Comparison of ENCODE assay signal across 8 mouse cellular contexts in the genomic region with DNA sequence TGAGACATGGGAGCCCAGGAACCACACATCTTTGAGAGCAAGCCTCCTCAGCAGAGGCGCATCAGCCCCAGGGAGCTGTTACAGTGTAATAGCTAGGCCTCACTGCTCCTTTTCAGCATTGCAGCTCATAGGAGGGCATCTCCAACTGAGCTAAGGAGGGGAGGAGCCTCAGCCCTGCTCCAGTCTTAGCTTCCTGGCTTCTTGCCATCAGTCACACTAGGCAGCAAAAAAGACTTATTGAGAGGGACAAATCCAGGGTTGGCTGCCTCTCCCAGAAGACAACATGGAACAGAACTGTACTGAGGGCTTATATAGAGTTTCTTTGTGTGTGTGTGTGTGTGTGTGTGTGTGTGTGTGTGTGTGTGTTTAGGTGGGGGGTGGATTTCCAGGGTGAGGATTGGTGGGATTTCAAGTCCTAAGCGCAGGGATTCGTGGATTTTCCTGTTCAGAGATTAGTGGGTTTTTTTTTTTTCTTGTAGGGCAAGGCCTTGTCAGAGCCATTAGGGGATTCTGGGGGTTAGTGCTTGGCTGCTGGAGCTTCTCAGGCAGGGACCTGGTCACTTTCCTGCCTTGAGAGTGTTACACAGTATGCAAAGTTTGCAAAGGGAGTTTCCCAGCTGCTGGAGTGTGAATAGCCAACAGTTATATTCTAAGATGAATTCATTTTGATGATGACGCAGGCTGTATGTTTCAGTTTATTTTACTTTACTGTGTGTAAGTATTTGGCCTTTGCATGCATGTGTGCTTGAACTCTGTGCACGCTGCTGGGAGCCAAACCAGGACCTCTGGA. TPM values are rescaled to one million over a fixed set of nuclear protein-coding genes. Genes with fewer than 3 reads are reported as not detected.
DNase-seq lines count a peak whose midpoint lies in the region; ATAC-seq and TF ChIP-seq lines count a peak whose summit lies in the region.

No protein-coding gene starts in this region.

- no peaks in the 10 kb centered on the region for H3K9me3 ChIP-seq in lung, embryonic 15.5 days

- no peak for TF ChIP-seq POLR2A in brain, embryonic 14.5 days (IDR thresholded peaks at IDR 0.05; ENCODE audit: borderline replicate concordance, extremely low read depth, insufficient read depth, insufficient read length, poor library complexity, severe bottlenecking)

- H3K4me2 ChIP-seq in lung, embryonic 15.5 days = no peak overlapping the region

- no peak overlapping the region for H3K4me3 ChIP-seq in lung, embryonic 15.5 days

- 50% methylated on average over 5 of the region's 5 CpGs for WGBS in lung, embryonic 15.5 days

- no peaks in the 10 kb centered on the region for H3K36me3 ChIP-seq in lung, embryonic 15.5 days

- peak overlapping the region; percentile 57 for H3K27ac ChIP-seq in lung, embryonic 15.5 days

- peak; percentile 20 for DNase-seq in retina, adult 2 months (ENCODE audit: low read depth, low spot score)
- no peak for DNase-seq in retina, embryonic 14.5 days (ENCODE audit: low spot score)
- peak; percentile 95 for DNase-seq in brain, embryonic 14.5 days (ENCODE audit: low read depth)
- DNase-seq in heart, adult 18-20 months = peak; percentile 53 to 61
- DNase-seq in kidney, adult 8-10 months = peak; percentile 36 to 48
- DNase-seq in right cerebral cortex, postnatal 4 days = peak; percentile 11
- no peak for DNase-seq in urinary bladder, adult 2 months (ENCODE audit: low spot score)

- peaks cover 9% of the 10 kb centered on the region for H3K4me1 ChIP-seq in lung, embryonic 15.5 days

- peak; percentile 92; the same call in 1 of the 2 replicates for ATAC-seq in lung, embryonic 15.5 days (ENCODE audit: borderline replicate concordance, extremely low read depth, low FRiP score, low TSS enrichment)

- no peak overlapping the region for H3K9ac ChIP-seq in lung, embryonic 15.5 days

- H3K27me3 ChIP-seq in lung, embryonic 15.5 days = no peaks in the 10 kb centered on the region

- no peak for TF ChIP-seq CTCF in brain, embryonic 14.5 days (IDR thresholded peaks at IDR 0.05; ENCODE audit: borderline replicate concordance, extremely low read depth, insufficient read depth, insufficient read length)

RNA-seq across cellular contexts. Expression of gene Trim24, which starts 25.2 kb away (rescaled TPM):
- 59.4 and 77.4 TPM in 2 replicates for polyA plus RNA-seq in brain, embryonic 14.5 days (2012; rRNA removed)
- 10 to 100 TPM; 31.4 to 32.3 TPM for total RNA-seq in heart, adult 18-20 months (2021)
- polyA plus RNA-seq in lung, embryonic 15.5 days (2015; fragmentation: Nextera tagmentation; extraction: Ambion mirVana) = 9.9 and 11.1 TPM in 2 replicates
- 18.6 and 22.9 TPM in 2 replicates for polyA plus RNA-seq in urinary bladder, adult 2 months (2012; rRNA removed)

Comparison
In these comparisons a context has a peak if more than half of its experiments do, and no peak if none do; other contexts are left out.
1. DNase-seq: peak in retina, adult 2 months (single experiment), brain, embryonic 14.5 days (single experiment), heart, adult 18-20 months (2 of 2), kidney, adult 8-10 months (2 of 2) and right cerebral cortex, postnatal 4 days (single experiment); none in retina, embryonic 14.5 days (single experiment) and urinary bladder, adult 2 months (single experiment).